Mouse (Mus musculus) forebrain, embryonic 15.5 days (tissue): ENCODE results near the gene Snx29. TPM values are rescaled to one million over a fixed set of nuclear protein-coding genes. Genes with fewer than 3 reads are reported as not detected.
A peak's percentile ranks its signal among the peaks of the same experiment; 100 is the strongest.
"Not testable (repeated sequence)": the region's sequence is repeated elsewhere in the genome, so short reads cannot be mapped to it uniquely, and the experiment has no call there.

Experiments used
- ATAC-seq: fragments of 200-750 bp; cut with Nextera tagmentation; replicated peaks from 2 replicates; pipeline ENCODE4 v1.8.0; 2017; ENCODE audit warnings: mild to moderate bottlenecking, moderate TSS enrichment, moderate library complexity
- H3K27ac ChIP-seq: fragments of 300-500 bp; sonication (generic); replicated peaks from 2 replicates; pipeline ENCODE4 v1.5.1; 2015; ENCODE audit warnings: mild to moderate bottlenecking, inconsistent platforms
- H3K27me3 ChIP-seq: fragments of 300-500 bp; sonication (generic); 2 replicates; pipeline ENCODE4 v1.6.1; 2015; ENCODE audit warnings: inconsistent platforms
- H3K36me3 ChIP-seq: fragments of 300-500 bp; sonication (generic); 2 replicates; pipeline ENCODE4 v1.6.1; 2015; ENCODE audit warnings: mild to moderate bottlenecking, inconsistent platforms
- H3K4me1 ChIP-seq: fragments of 300-500 bp; sonication (generic); 2 replicates; pipeline ENCODE4 v1.6.1; 2015; ENCODE audit warnings: inconsistent platforms
- H3K4me2 ChIP-seq: fragments of 300-500 bp; sonication (generic); replicated peaks from 2 replicates; pipeline ENCODE4 v1.6.1; 2015; ENCODE audit warnings: mild to moderate bottlenecking, inconsistent platforms
- H3K4me3 ChIP-seq: fragments of 300-500 bp; sonication (generic); 2 replicates; pipeline ENCODE4 v1.5.1; 2015; ENCODE audit warnings: mild to moderate bottlenecking, inconsistent platforms
- H3K9ac ChIP-seq: fragments of 300-500 bp; sonication (generic); replicated peaks from 2 replicates; pipeline ENCODE4 v1.6.1; 2015; ENCODE audit warnings: mild to moderate bottlenecking, inconsistent platforms
- H3K9me3 ChIP-seq: fragments of 300-500 bp; sonication (generic); 2 replicates; pipeline ENCODE4 v1.6.1; 2016; ENCODE audit warnings: inconsistent platforms
- WGBS: fragments of 180-500 bp; shearing (Covaris S2); methylation state at CpG from one replicate; pipeline ENCODE4 v1.1.7; 2015; ENCODE audit warnings: mixed read lengths; 5-methylcytosine and 5-hydroxymethylcytosine counted together
- polyA plus RNA-seq: library from polyadenylated mRNA; unstranded; fragments of >200 nt; fragmentation: Nextera tagmentation; extraction: Ambion mirVana; gene quantifications from 2 replicates; pipeline ENCODE4 v1.2.1, GENCODE M21; 2015

The Snx29 gene
- polyA plus RNA-seq, 1 experiment from 2014 or later = 14.1 TPM

GRCm38 (mm10) chr16:11570072-11570471 lies 247.4 kb downstream of the Snx29 start:
- no peaks in the 10 kb centered on the region for H3K9me3 ChIP-seq
- no peaks in the 10 kb centered on the region for H3K4me1 ChIP-seq
- H3K27me3 ChIP-seq = no peaks in the 10 kb centered on the region
- no peak overlapping the region for H3K4me3 ChIP-seq
- H3K4me2 ChIP-seq = no peak overlapping the region
- H3K9ac ChIP-seq = no peak overlapping the region
- no peak for ATAC-seq
- H3K36me3 ChIP-seq = no peaks in the 10 kb centered on the region
- H3K27ac ChIP-seq = no peak overlapping the region
- 64% methylated on average over 2 of the region's 2 CpGs for WGBS

DNA sequence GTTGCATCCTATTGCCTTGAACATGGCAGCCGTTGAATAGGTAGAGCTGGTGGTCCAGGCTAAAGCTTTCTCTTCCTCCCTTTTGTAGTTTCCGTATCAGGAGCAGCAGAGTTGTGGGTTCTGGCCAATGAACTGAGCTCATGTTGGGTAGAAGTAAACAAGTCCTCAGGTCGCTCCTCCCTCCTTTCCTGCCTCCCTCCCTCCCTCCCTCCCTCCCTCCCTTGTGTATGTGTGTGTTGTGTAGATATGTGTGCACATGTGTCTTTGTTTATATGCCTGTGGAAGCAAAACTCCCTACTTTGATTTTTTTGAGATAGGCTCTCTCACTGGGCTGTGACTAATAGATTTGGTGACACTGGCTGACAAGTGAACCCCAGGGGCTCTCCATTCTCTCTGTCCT lies 251.8 kb downstream of the Snx29 start:
- no peaks in the 10 kb centered on the region for H3K4me1 ChIP-seq
- H3K27ac ChIP-seq = no peak overlapping the region
- no peaks in the 10 kb centered on the region for H3K9me3 ChIP-seq
- no peak for ATAC-seq
- no peak overlapping the region for H3K4me2 ChIP-seq
- no peaks in the 10 kb centered on the region for H3K36me3 ChIP-seq
- 84% methylated on average over 3 of the region's 3 CpGs for WGBS
- no peaks in the 10 kb centered on the region for H3K27me3 ChIP-seq
- H3K9ac ChIP-seq = no peak overlapping the region
- H3K4me3 ChIP-seq = no peak overlapping the region

DNA sequence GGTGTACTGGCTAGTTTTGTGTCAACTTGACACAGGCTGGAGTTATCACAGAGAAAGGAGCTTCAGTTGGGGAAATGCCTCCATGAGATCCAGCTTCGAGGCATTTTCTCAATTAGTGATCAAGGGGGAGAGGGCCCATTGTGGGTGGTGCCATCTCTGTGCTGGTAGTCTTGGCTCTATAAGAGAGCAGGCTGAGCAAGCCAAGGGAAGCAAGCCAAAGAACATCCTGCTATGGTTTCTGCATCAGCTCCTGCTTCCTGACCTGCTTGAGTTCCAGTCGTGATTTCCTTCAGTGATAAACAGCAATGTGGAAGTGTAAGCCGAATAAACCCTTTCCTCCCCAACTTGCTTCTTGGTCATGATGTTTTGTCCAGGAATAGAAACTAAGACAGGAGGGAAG lies 253.0 kb downstream of the Snx29 start:
- not testable (repeated sequence) for H3K36me3 ChIP-seq, H3K4me2 ChIP-seq, H3K4me3 ChIP-seq, H3K27me3 ChIP-seq, H3K4me1 ChIP-seq, H3K9me3 ChIP-seq, H3K9ac ChIP-seq, ATAC-seq, H3K27ac ChIP-seq
- WGBS = 73% methylated on average over 3 of the region's 3 CpGs

- ATAC-seq = no peak
- Histone ChIP-seq H3K4me1 (no peaks in the 10 kb centered on the region), H3K27ac (no peak overlapping the region), H3K27me3 (no peaks in the 10 kb centered on the region), H3K9me3 (no peaks in the 10 kb centered on the region), H3K9ac (no peak overlapping the region), H3K36me3 (no peaks in the 10 kb centered on the region), H3K4me2 (no peak overlapping the region), H3K4me3 (no peak overlapping the region)
- 85% methylated on average over 3 of the region's 3 CpGs for WGBS
Measured at GRCm38 (mm10) chr16:11577541-11578255, 255.0 kb downstream of the Snx29 start.

DNA sequence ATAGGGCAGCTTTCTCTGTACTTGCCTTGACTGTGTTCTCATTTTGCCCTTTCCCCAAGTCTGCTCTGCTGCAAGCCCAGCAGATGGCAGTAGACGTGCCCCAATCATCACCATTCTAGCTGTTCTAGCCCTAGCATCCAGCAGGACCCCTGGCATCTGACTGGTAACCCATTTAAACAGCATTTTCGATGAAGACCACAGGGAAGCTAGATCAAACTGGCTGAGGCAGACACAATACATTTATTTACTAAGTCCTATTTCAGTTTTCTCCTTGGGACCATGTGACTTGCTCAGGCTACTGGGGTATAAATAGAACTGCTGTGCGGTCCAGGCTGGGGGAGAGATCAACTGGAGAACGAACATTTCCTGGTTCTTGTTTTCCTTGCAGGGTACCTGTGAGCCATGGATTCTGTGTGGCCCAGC lies 257.0 kb downstream of the Snx29 start:
- Histone ChIP-seq H3K36me3 (no peaks in the 10 kb centered on the region), H3K27ac (no peak overlapping the region), H3K4me3 (no peak overlapping the region), H3K9me3 (no peaks in the 10 kb centered on the region), H3K4me1 (no peaks in the 10 kb centered on the region), H3K9ac (no peak overlapping the region), H3K27me3 (no peaks in the 10 kb centered on the region), H3K4me2 (no peak overlapping the region)
- WGBS = 46% methylated on average over 4 of the region's 4 CpGs
- ATAC-seq = peak; percentile 68

- no peak overlapping the region for H3K27ac ChIP-seq
- 93% methylated on average over 8 of the region's 8 CpGs for WGBS
- no peaks in the 10 kb centered on the region for H3K36me3 ChIP-seq
- H3K4me1 ChIP-seq = no peaks in the 10 kb centered on the region
- no peak overlapping the region for H3K4me2 ChIP-seq
- H3K4me3 ChIP-seq = no peak overlapping the region
- H3K9ac ChIP-seq = no peak overlapping the region
- ATAC-seq = no peak
- H3K9me3 ChIP-seq = no peaks in the 10 kb centered on the region
- no peaks in the 10 kb centered on the region for H3K27me3 ChIP-seq
Measured at GRCm38 (mm10) chr16:11583941-11584639, 261.4 kb downstream of the Snx29 start.

- Histone ChIP-seq H3K27me3 (no peaks in the 10 kb centered on the region), H3K4me2 (no peak overlapping the region), H3K9me3 (no peaks in the 10 kb centered on the region), H3K36me3 (no peaks in the 10 kb centered on the region), H3K4me1 (no peaks in the 10 kb centered on the region), H3K9ac (no peak overlapping the region), H3K27ac (no peak overlapping the region), H3K4me3 (no peak overlapping the region)
- ATAC-seq = no peak
Measured at GRCm38 (mm10) chr16:11588689-11589088, 266.0 kb downstream of the Snx29 start.

DNA sequence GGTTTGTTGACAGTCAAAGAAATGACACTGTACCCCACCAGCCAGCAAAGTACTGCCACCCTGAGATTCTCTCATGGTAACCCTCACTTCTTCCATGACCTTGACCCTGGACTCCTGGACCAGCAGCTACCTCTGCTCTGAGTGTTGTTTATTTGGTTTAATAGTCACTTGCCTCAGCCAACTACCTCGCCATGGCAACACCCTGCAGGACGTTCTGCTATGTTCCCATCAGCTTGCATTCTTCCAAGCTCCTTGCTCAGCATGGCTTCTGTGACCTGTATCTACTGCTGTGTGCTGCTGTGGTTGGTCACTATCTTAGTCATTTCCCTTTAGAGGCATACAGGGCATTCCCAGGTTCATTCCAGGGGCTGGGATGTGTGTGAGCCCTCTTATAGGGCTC lies 266.6 kb downstream of the Snx29 start:
- no peak for ATAC-seq
- Histone ChIP-seq H3K4me3 (no peak overlapping the region), H3K27ac (no peak overlapping the region), H3K27me3 (no peaks in the 10 kb centered on the region), H3K9me3 (no peaks in the 10 kb centered on the region), H3K4me1 (no peaks in the 10 kb centered on the region), H3K36me3 (no peaks in the 10 kb centered on the region), H3K4me2 (no peak overlapping the region), H3K9ac (no peak overlapping the region)
- WGBS = 60% methylated on average over 2 of the region's 2 CpGs

DNA sequence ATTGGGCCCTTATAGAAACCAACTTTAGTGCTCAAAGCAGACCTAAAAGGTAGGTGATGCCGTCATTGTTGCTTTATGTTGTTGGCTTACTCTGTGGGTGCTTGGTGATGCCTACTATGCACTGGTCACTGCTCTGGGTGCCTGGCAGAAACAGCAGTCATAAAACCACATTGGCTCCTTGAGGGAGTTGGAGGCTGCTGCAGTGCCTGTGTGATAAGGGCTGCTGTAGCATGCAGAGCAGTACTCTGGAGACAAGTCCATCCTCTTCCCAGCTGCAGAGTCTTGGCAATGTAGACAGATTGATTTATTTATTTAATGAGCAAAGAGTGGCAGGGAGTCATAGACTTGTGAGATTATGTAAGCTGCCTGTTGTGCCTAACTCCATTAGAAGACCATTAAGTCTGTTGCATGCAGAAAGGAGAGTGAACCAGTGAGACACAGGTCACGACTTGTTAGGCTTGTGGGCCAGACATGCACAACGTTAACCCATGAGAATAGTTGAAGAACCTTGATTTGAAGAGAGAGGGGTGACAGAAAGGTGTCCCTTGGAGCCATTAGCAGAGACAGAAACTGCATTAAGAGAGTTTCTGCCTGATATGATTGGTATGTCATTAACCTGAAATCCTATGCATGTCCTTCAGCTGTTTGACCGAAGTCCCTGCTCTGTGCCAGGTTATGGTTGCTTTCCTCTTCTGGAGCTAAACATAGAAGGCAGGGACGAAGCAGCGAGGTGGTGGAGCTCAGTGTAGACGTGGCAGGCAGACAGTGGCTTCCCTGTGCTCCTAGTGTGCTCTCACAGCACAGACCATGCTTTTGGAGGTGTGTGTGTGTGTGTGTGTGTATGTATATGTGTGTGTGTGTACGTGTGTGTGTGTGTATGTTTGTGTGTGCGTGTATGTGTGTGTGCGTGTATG lies 267.3 kb downstream of the Snx29 start:
- ATAC-seq = no peak
- Histone ChIP-seq H3K36me3 (no peaks in the 10 kb centered on the region), H3K4me2 (no peak overlapping the region), H3K9ac (no peak overlapping the region), H3K4me1 (no peaks in the 10 kb centered on the region), H3K4me3 (no peak overlapping the region), H3K9me3 (no peaks in the 10 kb centered on the region), H3K27ac (no peak overlapping the region), H3K27me3 (no peaks in the 10 kb centered on the region)
- WGBS = 91% methylated on average over 10 of the region's 10 CpGs

DNA sequence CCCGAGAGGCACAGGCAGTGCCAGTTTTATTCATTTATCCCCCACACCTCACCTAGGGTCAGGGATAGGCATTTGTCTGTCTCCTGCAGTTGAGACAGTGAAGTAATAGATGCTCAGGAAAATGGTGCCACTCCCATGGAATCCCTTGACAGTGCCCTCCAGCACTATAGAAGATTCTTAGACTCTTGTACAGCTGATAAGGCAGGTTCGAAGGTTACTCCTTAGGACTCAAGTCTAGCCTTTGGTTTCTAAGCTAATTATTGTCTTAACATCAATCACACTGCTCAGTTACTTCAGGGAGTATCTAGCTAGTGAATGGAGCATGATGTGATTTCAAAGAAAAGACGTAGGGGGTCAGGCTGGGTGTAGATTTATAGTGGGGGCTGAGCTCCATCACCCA lies 273.9 kb downstream of the Snx29 start:
- Histone ChIP-seq H3K4me2 (no peak overlapping the region), H3K36me3 (no peaks in the 10 kb centered on the region), H3K4me1 (peaks cover 9% of the 10 kb centered on the region; the same call in 1 of the 2 replicates), H3K9me3 (no peaks in the 10 kb centered on the region), H3K27ac (no peak overlapping the region), H3K27me3 (no peaks in the 10 kb centered on the region), H3K9ac (no peak overlapping the region), H3K4me3 (no peak overlapping the region)
- 84% methylated on average over 3 of the region's 3 CpGs for WGBS
- ATAC-seq = no peak

DNA sequence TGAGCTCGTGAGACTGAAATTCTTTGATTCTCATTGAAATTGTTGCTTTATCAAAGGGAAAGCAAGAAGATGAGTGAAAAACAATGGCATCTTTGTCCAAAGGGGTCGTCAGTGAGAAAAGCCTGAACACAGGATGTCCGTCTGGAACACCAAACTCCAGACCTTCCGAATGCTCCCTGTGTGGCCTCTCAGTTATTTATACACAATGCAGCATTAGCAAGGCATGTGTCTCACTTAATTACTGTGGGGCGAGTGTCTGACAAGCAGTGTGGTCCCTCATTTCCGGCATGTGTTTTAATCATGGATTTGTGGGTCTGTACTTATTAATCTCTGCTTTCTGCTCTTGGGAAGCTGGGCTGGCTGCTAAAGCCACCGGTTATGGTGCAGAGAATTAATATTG lies 275.1 kb downstream of the Snx29 start:
- Histone ChIP-seq H3K9me3 (no peaks in the 10 kb centered on the region), H3K27ac (no peak overlapping the region), H3K4me3 (no peak overlapping the region), H3K36me3 (no peaks in the 10 kb centered on the region), H3K9ac (no peak overlapping the region), H3K27me3 (no peaks in the 10 kb centered on the region), H3K4me1 (peaks cover 9% of the 10 kb centered on the region; the same call in 1 of the 2 replicates), H3K4me2 (no peak overlapping the region)
- WGBS = 26% methylated on average over 7 of the region's 7 CpGs
- ATAC-seq = no peak

DNA sequence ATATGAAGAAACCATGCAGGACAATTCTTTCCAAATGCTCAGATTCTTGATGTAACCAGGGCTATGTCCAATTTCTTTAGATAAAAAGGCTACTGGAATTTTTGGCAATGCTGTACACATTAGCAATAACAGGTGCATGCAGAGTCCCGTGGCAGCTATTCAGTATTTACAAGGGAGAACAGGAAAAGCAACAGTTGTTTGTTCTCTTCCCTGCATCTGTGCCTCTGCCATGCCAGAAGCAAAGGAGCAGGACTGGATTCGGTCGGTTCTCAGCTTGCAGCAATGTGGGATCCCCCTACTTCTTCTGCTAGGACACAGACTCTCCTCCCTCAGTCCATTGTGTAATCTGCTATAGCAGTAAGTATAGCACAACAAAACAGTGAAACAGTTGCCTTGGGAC lies 276.8 kb downstream of the Snx29 start:
- Histone ChIP-seq H3K9ac (no peak overlapping the region), H3K36me3 (no peaks in the 10 kb centered on the region), H3K9me3 (no peaks in the 10 kb centered on the region), H3K4me3 (no peak overlapping the region), H3K4me1 (peaks cover 9% of the 10 kb centered on the region; the same call in 1 of the 2 replicates), H3K27me3 (no peaks in the 10 kb centered on the region), H3K27ac (no peak overlapping the region), H3K4me2 (no peak overlapping the region)
- WGBS = 61% methylated on average over 3 of the region's 3 CpGs
- no peak; the same call in 1 of the 2 replicates for ATAC-seq
